In the genomic region with DNA sequence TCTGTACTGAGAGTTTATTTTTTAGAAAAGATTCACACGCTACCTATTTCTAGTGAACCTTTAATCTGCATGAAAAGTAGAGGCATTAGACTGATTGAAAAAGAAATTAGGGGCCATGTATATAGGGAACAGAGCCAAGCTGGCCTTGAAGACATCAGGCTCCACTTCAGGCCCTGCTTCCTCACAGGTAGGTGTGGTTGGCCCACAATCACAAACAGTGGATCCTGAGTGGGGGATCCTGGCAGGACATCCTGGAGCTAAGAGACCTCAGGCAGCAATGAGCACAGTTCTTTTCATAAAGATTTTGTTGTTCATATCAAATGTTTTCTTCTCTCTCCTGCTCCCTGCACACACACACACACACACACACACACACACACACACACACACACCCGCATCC, we compare ENCODE assay signal across 25 mouse cellular contexts. TPM values are rescaled to one million over a fixed set of nuclear protein-coding genes. Genes with fewer than 3 reads are reported as not detected.
A peak's percentile ranks its signal among the peaks of the same experiment; 100 is the strongest.
DNase-seq lines count a peak whose midpoint lies in the region; ATAC-seq lines count a peak whose summit lies in the region.
"Had no signal": no experiment of that assay in that cellular context is flagged by ENCODE, and none has a peak within 500 bp of the region (broad histone marks: within the 10 kb centered on the region; RNA-seq: fewer than 3 reads in every experiment).

No protein-coding gene starts in this region.

- no peaks in the 10 kb centered on the region for H3K27me3 ChIP-seq in lung, embryonic 16.5 days (ENCODE audit: control insufficient read depth, insufficient read depth, low read depth, low read length)
- H3K27me3 ChIP-seq in embryonic facial prominence, embryonic 10.5 days (replicated peaks; ENCODE audit: low read depth, poor library complexity, severe bottlenecking), result no peaks in the 10 kb centered on the region
- H3K27me3 ChIP-seq: embryonic facial prominence, embryonic 13.5 days; embryonic facial prominence, embryonic 15.5 days; forebrain, embryonic 12.5 days had no signal

- H3K4me1 ChIP-seq in lung, embryonic 16.5 days (replicated peaks; ENCODE audit: control insufficient read depth, insufficient read depth, low read length), result no peaks in the 10 kb centered on the region
- H3K4me1 ChIP-seq in embryonic facial prominence, embryonic 10.5 days, result no peaks in the 10 kb centered on the region
- H3K4me1 ChIP-seq: embryonic facial prominence, embryonic 13.5 days; embryonic facial prominence, embryonic 15.5 days; forebrain, embryonic 10.5 days; forebrain, embryonic 12.5 days had no signal

- 74% methylated on average over 2 of the region's 2 CpGs for WGBS in lung, embryonic 16.5 days
- 91% methylated on average over 2 of the region's 2 CpGs for WGBS in embryonic facial prominence, embryonic 10.5 days

- no peak overlapping the region; the same call in 1 of the 2 replicates for H3K27ac ChIP-seq in lung, embryonic 16.5 days (ENCODE audit: low read length)
- no peak overlapping the region for H3K27ac ChIP-seq in embryonic facial prominence, embryonic 10.5 days (replicated peaks)
- H3K27ac ChIP-seq: embryonic facial prominence, embryonic 13.5 days; embryonic facial prominence, embryonic 15.5 days; forebrain, embryonic 10.5 days; forebrain, embryonic 12.5 days had no signal

- H3K4me3 ChIP-seq in lung, embryonic 16.5 days (ENCODE audit: low read length), result no peak overlapping the region
- no peak overlapping the region for H3K4me3 ChIP-seq in embryonic facial prominence, embryonic 10.5 days
- H3K4me3 ChIP-seq: embryonic facial prominence, embryonic 13.5 days; embryonic facial prominence, embryonic 15.5 days; erythroblast, embryonic 14.5 days; forebrain, embryonic 10.5 days; forebrain, embryonic 12.5 days had no signal

- H3K9ac ChIP-seq in lung, embryonic 16.5 days (ENCODE audit: low read length), result no peak overlapping the region
- H3K9ac ChIP-seq: embryonic facial prominence, embryonic 13.5 days; embryonic facial prominence, embryonic 15.5 days; forebrain, embryonic 12.5 days had no signal

- no peak for DNase-seq in lung, adult 18-20 months
- DNase-seq in lung, postnatal 10 days, result peak; percentile 46
- peak; percentile 24 for DNase-seq in lung, postnatal 14 days
- peak; percentile 15 for DNase-seq in lung, postnatal 36 days
- DNase-seq in left cerebral cortex, adult 9 months (ENCODE audit: low spot score in 2 of 2), result no peak
- DNase-seq in embryonic facial prominence, embryonic 10.5 days (ENCODE audit: low spot score), result no peak
- DNase-seq in gastrocnemius, postnatal 25 days, result no peak
- DNase-seq: adrenal gland, adult 8-10 months; adrenal gland, postnatal 14 days; adrenal gland, postnatal 36 days; cerebellum, adult 11-12 months; cerebellum, adult 2 months; cerebellum, adult 9-10 months; cerebellum, postnatal 10 days; cerebellum, postnatal 25 days had no signal

- no peaks in the 10 kb centered on the region for H3K9me3 ChIP-seq in lung, embryonic 16.5 days (ENCODE audit: control insufficient read depth, low read length)
- no peaks in the 10 kb centered on the region; the same call in 1 of the 2 replicates for H3K9me3 ChIP-seq in embryonic facial prominence, embryonic 10.5 days
- H3K9me3 ChIP-seq: embryonic facial prominence, embryonic 15.5 days; forebrain, embryonic 10.5 days; forebrain, embryonic 12.5 days had no signal

- H3K36me3 ChIP-seq in lung, embryonic 16.5 days (ENCODE audit: control insufficient read depth, insufficient read depth, low read length), result no peaks in the 10 kb centered on the region
- H3K36me3 ChIP-seq in embryonic facial prominence, embryonic 10.5 days (replicated peaks), result no peaks in the 10 kb centered on the region
- H3K36me3 ChIP-seq: embryonic facial prominence, embryonic 13.5 days; embryonic facial prominence, embryonic 15.5 days; forebrain, embryonic 10.5 days; forebrain, embryonic 12.5 days had no signal

- H3K4me2 ChIP-seq in lung, embryonic 16.5 days (ENCODE audit: low read depth, low read length), result no peak overlapping the region
- H3K4me2 ChIP-seq: embryonic facial prominence, embryonic 13.5 days; embryonic facial prominence, embryonic 15.5 days; forebrain, embryonic 12.5 days had no signal

- ATAC-seq in lung, embryonic 16.5 days (ENCODE audit: low read depth), result peak; percentile 36; the same call in 1 of the 2 replicates
- ATAC-seq: activated CD4-positive, CD25-positive, alpha-beta regulatory T cell, adult 4 months; forebrain, embryonic 14.5 days; forebrain, embryonic 16.5 days; Patski had no signal

RNA-seq across cellular contexts. Expression of gene Rpl9-ps6, which starts 9.6 kb away (rescaled TPM):
- polyA plus RNA-seq in lung, embryonic 16.5 days (2015; fragmentation: Nextera tagmentation; extraction: Ambion mirVana), result 113 and 139 TPM in 2 replicates
- polyA plus RNA-seq in embryonic facial prominence, embryonic 10.5 days (2016; fragmentation: Nextera tagmentation; extraction: Ambion mirVana), result 69.7 and 70.3 TPM in 2 replicates
- total RNA-seq in gastrocnemius, postnatal 25 days (2021), result 10 to 100 TPM; 20.8 to 25.2 TPM

RNA-seq across cellular contexts. Expression of gene Minpp1, which starts 28.8 kb away (rescaled TPM):
- polyA plus RNA-seq in lung, embryonic 16.5 days (2015; fragmentation: Nextera tagmentation; extraction: Ambion mirVana), result 48.7 and 51.3 TPM in 2 replicates
- polyA plus RNA-seq in embryonic facial prominence, embryonic 10.5 days (2016; fragmentation: Nextera tagmentation; extraction: Ambion mirVana), result 65.7 and 71.6 TPM in 2 replicates
- total RNA-seq in gastrocnemius, postnatal 25 days (2021), result 10 to 100 TPM; 13.7 to 16.0 TPM

Comparison
In these comparisons a context has a peak if more than half of its experiments do, and no peak if none do; other contexts are left out.
1. DNase-seq: peak in lung, postnatal 10 days (single experiment), lung, postnatal 14 days (single experiment) and lung, postnatal 36 days (single experiment); none in lung, adult 18-20 months (0 of 2), left cerebral cortex, adult 9 months (0 of 2), embryonic facial prominence, embryonic 10.5 days (single experiment) and gastrocnemius, postnatal 25 days (single experiment).